25 mouse cellular contexts compared by ENCODE assay signal in the genomic region with DNA sequence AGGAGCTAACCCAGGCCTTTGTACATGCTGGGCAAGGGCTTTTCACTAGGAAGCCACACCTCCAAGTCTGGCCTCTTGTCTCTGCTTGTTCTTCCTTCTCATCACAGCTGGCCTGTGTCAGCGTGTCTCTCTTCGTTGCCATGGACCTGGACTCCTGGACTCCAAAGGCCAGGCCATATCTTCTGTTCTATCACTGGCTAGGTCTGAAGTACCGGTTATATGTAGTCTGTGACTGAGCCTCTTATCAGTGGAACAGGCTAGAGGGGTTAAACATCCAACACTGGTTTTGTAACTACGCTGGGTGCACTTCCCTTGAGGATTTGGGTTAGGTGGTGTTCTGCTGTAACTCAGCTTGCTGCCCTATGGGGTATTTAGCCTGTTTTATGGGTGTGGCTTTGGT. TPM values are rescaled to one million over a fixed set of nuclear protein-coding genes. Genes with fewer than 3 reads are reported as not detected.
DNase-seq lines count a peak whose midpoint lies in the region; ATAC-seq and TF ChIP-seq lines count a peak whose summit lies in the region.
"Had no signal": no experiment of that assay in that cellular context is flagged by ENCODE, and none has a peak within 500 bp of the region (broad histone marks: within the 10 kb centered on the region; RNA-seq: fewer than 3 reads in every experiment).

No protein-coding gene starts in this region.

- no peaks in the 10 kb centered on the region for H3K36me3 ChIP-seq in intestine, embryonic 14.5 days (ENCODE audit: control insufficient read depth, insufficient read depth, low read length)
- H3K36me3 ChIP-seq in small intestine, adult 2 months (ENCODE audit: control insufficient read depth, insufficient read depth, low read length) = peaks cover 31% of the 10 kb centered on the region
- H3K36me3 ChIP-seq in stomach, postnatal 0 days (ENCODE audit: control insufficient read depth, insufficient read depth, low read length) = no peaks in the 10 kb centered on the region
- H3K36me3 ChIP-seq in kidney, embryonic 16.5 days (ENCODE audit: insufficient read depth, low read length) = no peaks in the 10 kb centered on the region
- H3K36me3 ChIP-seq: embryonic facial prominence, embryonic 15.5 days; forebrain, embryonic 10.5 days; heart, embryonic 10.5 days; hindbrain, embryonic 13.5 days had no signal

- H3K4me2 ChIP-seq in intestine, embryonic 14.5 days (ENCODE audit: low read length) = no peak overlapping the region
- H3K4me2 ChIP-seq in stomach, postnatal 0 days (replicated peaks; ENCODE audit: low read depth) = no peak overlapping the region
- no peak overlapping the region for H3K4me2 ChIP-seq in kidney, embryonic 16.5 days (replicated peaks; ENCODE audit: low read depth, low read length)
- H3K4me2 ChIP-seq: embryonic facial prominence, embryonic 15.5 days; hindbrain, embryonic 13.5 days had no signal

- TF ChIP-seq CTCF in small intestine, adult 2 months (IDR thresholded peaks at IDR 0.05; ENCODE audit: extremely low read depth, insufficient read length, insufficient replicate concordance, low read depth, low read length) = no peak
- no peak for TF ChIP-seq CTCF in stomach, postnatal 0 days (IDR thresholded peaks at IDR 0.05; ENCODE audit: low read depth)

- DNase-seq in thymus, postnatal 4 days = peak; percentile 8
- DNase-seq in thymus, adult 18-20 months = no peak
- no peak for DNase-seq in intestine, embryonic 14.5 days (ENCODE audit: low spot score)
- DNase-seq in stomach, postnatal 0 days (ENCODE audit: low spot score) = peak; percentile 55
- DNase-seq in gastrocnemius, adult 18-20 months (ENCODE audit: low spot score) = no peak
- no peak for DNase-seq in frontal cortex, postnatal 10 days (ENCODE audit: low spot score in 2 of 2)
- DNase-seq: adrenal gland, postnatal 25 days; cerebellum, adult 11 months; cerebellum, adult 8-10 months; cerebellum, postnatal 14 days; embryo, embryonic 11 days; gastrocnemius, postnatal 25 days; heart, adult 11 months; heart, postnatal 10 days had no signal

- no peak overlapping the region for H3K27ac ChIP-seq in intestine, embryonic 14.5 days (ENCODE audit: low read depth)
- peak overlapping the region; percentile 88 for H3K27ac ChIP-seq in small intestine, adult 2 months (ENCODE audit: insufficient read depth, low read depth, low read length)
- H3K27ac ChIP-seq in stomach, postnatal 0 days (replicated peaks) = peak overlapping the region; percentile 45; the same call in 1 of the 2 replicates
- H3K27ac ChIP-seq in kidney, embryonic 16.5 days (ENCODE audit: low read length) = no peak overlapping the region
- H3K27ac ChIP-seq: embryonic facial prominence, embryonic 15.5 days; forebrain, embryonic 10.5 days; heart, embryonic 10.5 days; hindbrain, embryonic 13.5 days had no signal

- no peaks in the 10 kb centered on the region for H3K4me1 ChIP-seq in intestine, embryonic 14.5 days (replicated peaks; ENCODE audit: control insufficient read depth, insufficient read depth, low read length)
- H3K4me1 ChIP-seq in small intestine, adult 2 months (ENCODE audit: control insufficient read depth, insufficient read depth, insufficient read length, low read length) = peaks cover 18% of the 10 kb centered on the region
- no peaks in the 10 kb centered on the region for H3K4me1 ChIP-seq in stomach, postnatal 0 days (replicated peaks; ENCODE audit: control insufficient read depth, insufficient read depth)
- H3K4me1 ChIP-seq in kidney, embryonic 16.5 days (ENCODE audit: insufficient read depth, low read length) = peaks cover 5% of the 10 kb centered on the region; the same call in 1 of the 2 replicates
- H3K4me1 ChIP-seq: embryonic facial prominence, embryonic 15.5 days; hindbrain, embryonic 13.5 days had no signal

- WGBS in intestine, embryonic 14.5 days = 43% methylated on average over 4 of the region's 4 CpGs
- WGBS in small intestine, adult 2 months = 12% methylated on average over 4 of the region's 4 CpGs
- WGBS in stomach, postnatal 0 days = 38% methylated on average over 4 of the region's 4 CpGs
- 59% methylated on average over 4 of the region's 4 CpGs for WGBS in kidney, embryonic 16.5 days

- no peaks in the 10 kb centered on the region for H3K27me3 ChIP-seq in intestine, embryonic 14.5 days (replicated peaks; ENCODE audit: control insufficient read depth, insufficient read depth, low read length)
- H3K27me3 ChIP-seq in small intestine, adult 2 months (ENCODE audit: control insufficient read depth, insufficient read depth, low read length) = no peaks in the 10 kb centered on the region
- H3K27me3 ChIP-seq in stomach, postnatal 0 days (ENCODE audit: control insufficient read depth, insufficient read depth, low read length) = no peaks in the 10 kb centered on the region
- peaks cover 10% of the 10 kb centered on the region for H3K27me3 ChIP-seq in kidney, embryonic 16.5 days (ENCODE audit: insufficient read depth, low read length)
- H3K27me3 ChIP-seq: embryonic facial prominence, embryonic 15.5 days; Patski had no signal

- peak; percentile 76 for ATAC-seq in intestine, embryonic 14.5 days (replicated peaks; ENCODE audit: low FRiP score, low TSS enrichment, low read depth)
- peak; percentile 79 for ATAC-seq in stomach, postnatal 0 days (ENCODE audit: low FRiP score, low TSS enrichment)
- no peak for ATAC-seq in kidney, embryonic 16.5 days (ENCODE audit: low FRiP score, low TSS enrichment)
- ATAC-seq: activated CD4-positive, CD25-positive, alpha-beta regulatory T cell, adult 4 months; forebrain, embryonic 14.5 days; Patski had no signal

- no peak overlapping the region for H3K9ac ChIP-seq in intestine, embryonic 14.5 days (ENCODE audit: low read length)
- no peak overlapping the region for H3K9ac ChIP-seq in stomach, postnatal 0 days (ENCODE audit: low read length)
- H3K9ac ChIP-seq in kidney, embryonic 16.5 days (replicated peaks; ENCODE audit: low read length) = no peak overlapping the region
- H3K9ac ChIP-seq: embryonic facial prominence, embryonic 15.5 days; hindbrain, embryonic 13.5 days had no signal

- no peak for TF ChIP-seq EP300 in stomach, postnatal 0 days (optimal IDR thresholded peaks at IDR 0.05)

- no peaks in the 10 kb centered on the region for H3K9me3 ChIP-seq in intestine, embryonic 14.5 days (ENCODE audit: control insufficient read depth, low read length)
- H3K9me3 ChIP-seq in stomach, postnatal 0 days (ENCODE audit: control insufficient read depth, low read length) = no peaks in the 10 kb centered on the region
- no peaks in the 10 kb centered on the region for H3K9me3 ChIP-seq in kidney, embryonic 16.5 days (ENCODE audit: low read length)
- H3K9me3 ChIP-seq: embryonic facial prominence, embryonic 15.5 days; forebrain, embryonic 10.5 days; heart, embryonic 10.5 days; hindbrain, embryonic 13.5 days had no signal

- no peak for TF ChIP-seq POLR2A in small intestine, adult 2 months (IDR thresholded peaks at IDR 0.05; ENCODE audit: low read depth, low read length)

- no peak overlapping the region for H3K4me3 ChIP-seq in intestine, embryonic 14.5 days (ENCODE audit: low read depth, low read length)
- H3K4me3 ChIP-seq in small intestine, adult 2 months (ENCODE audit: low read depth, low read length) = no peak overlapping the region
- H3K4me3 ChIP-seq in stomach, postnatal 0 days (ENCODE audit: low read depth, low read length) = no peak overlapping the region
- H3K4me3 ChIP-seq in kidney, embryonic 16.5 days (ENCODE audit: low read length) = no peak overlapping the region
- H3K4me3 ChIP-seq: embryonic facial prominence, embryonic 15.5 days; erythroblast, embryonic 14.5 days; forebrain, embryonic 10.5 days; heart, embryonic 10.5 days; hindbrain, embryonic 13.5 days had no signal

RNA-seq across cellular contexts. Expression of gene Galnt6, which starts 7.2 kb away (rescaled TPM):
- 1.2 and 1.4 TPM in 2 replicates for polyA plus RNA-seq in intestine, embryonic 14.5 days (2014; fragmentation: Nextera tagmentation; extraction: Ambion mirVana)
- polyA plus RNA-seq in small intestine, adult 2 months (2012; rRNA removed) = 35.2 and 73.0 TPM in 2 replicates
- polyA plus RNA-seq in stomach, postnatal 0 days (2015; fragmentation: Nextera tagmentation; extraction: Ambion mirVana) = 9.5 and 11.0 TPM in 2 replicates
- under 1 TPM in 1 of 2 experiments, not detected in 1; 0.12 TPM for total RNA-seq in gastrocnemius, adult 18-20 months (2021)
- 0.87 and 1.1 TPM in 2 replicates for polyA plus RNA-seq in kidney, embryonic 16.5 days (2015; fragmentation: Nextera tagmentation; extraction: Ambion mirVana)
- polyA plus RNA-seq: forebrain, embryonic 10.5 days had no signal

RNA-seq across cellular contexts. Expression of gene Cela1, which starts 34.3 kb away (rescaled TPM):
- 11.9 and 49.9 TPM in 2 replicates for polyA plus RNA-seq in intestine, embryonic 14.5 days (2014; fragmentation: Nextera tagmentation; extraction: Ambion mirVana)
- 55.9 and 26,246 TPM in 2 replicates for polyA plus RNA-seq in small intestine, adult 2 months (2012; rRNA removed)
- 22.3 and 24.1 TPM in 2 replicates for polyA plus RNA-seq in stomach, postnatal 0 days (2015; fragmentation: Nextera tagmentation; extraction: Ambion mirVana)
- total RNA-seq in gastrocnemius, adult 18-20 months (2021) = 1 to 10 TPM; 1.2 TPM
- 27.1 and 41.9 TPM in 2 replicates for polyA plus RNA-seq in kidney, embryonic 16.5 days (2015; fragmentation: Nextera tagmentation; extraction: Ambion mirVana)
- total RNA-seq: gastrocnemius, postnatal 25 days had no signal

RNA-seq across cellular contexts. Expression of gene Slc4a8, which starts 39.5 kb away (rescaled TPM):
- polyA plus RNA-seq in intestine, embryonic 14.5 days (2014; fragmentation: Nextera tagmentation; extraction: Ambion mirVana) = 5.4 and 6.4 TPM in 2 replicates
- 0.51 and 0.98 TPM in 2 replicates for polyA plus RNA-seq in small intestine, adult 2 months (2012; rRNA removed)
- 2.2 TPM in 2 replicates for polyA plus RNA-seq in stomach, postnatal 0 days (2015; fragmentation: Nextera tagmentation; extraction: Ambion mirVana)
- total RNA-seq in gastrocnemius, adult 18-20 months (2021) = 1 to 10 TPM in 1 of 2 experiments, under 1 TPM in 1; 0.76 to 2.0 TPM
- 8.4 and 8.7 TPM in 2 replicates for polyA plus RNA-seq in kidney, embryonic 16.5 days (2015; fragmentation: Nextera tagmentation; extraction: Ambion mirVana)

RNA-seq across cellular contexts. Expression of gene Bin2, which starts 52.7 kb away (rescaled TPM):
- polyA plus RNA-seq in intestine, embryonic 14.5 days (2014; fragmentation: Nextera tagmentation; extraction: Ambion mirVana) = 5.7 and 6.4 TPM in 2 replicates
- polyA plus RNA-seq in small intestine, adult 2 months (2012; rRNA removed) = 6.6 and 13.0 TPM in 2 replicates
- polyA plus RNA-seq in stomach, postnatal 0 days (2015; fragmentation: Nextera tagmentation; extraction: Ambion mirVana) = 1.3 and 2.3 TPM in 2 replicates
- total RNA-seq in gastrocnemius, adult 18-20 months (2021) = under 1 TPM; 0.37 to 0.50 TPM
- 2.1 and 3.0 TPM in 2 replicates for polyA plus RNA-seq in kidney, embryonic 16.5 days (2015; fragmentation: Nextera tagmentation; extraction: Ambion mirVana)
- polyA plus RNA-seq: C2C12, Patski had no signal

Comparison
In these comparisons a context has a peak if more than half of its experiments do, and no peak if none do; other contexts are left out.
1. DNase-seq: peak in thymus, postnatal 4 days (single experiment) and stomach, postnatal 0 days (single experiment); none in thymus, adult 18-20 months (0 of 2), intestine, embryonic 14.5 days (single experiment), gastrocnemius, adult 18-20 months (single experiment) and frontal cortex, postnatal 10 days (0 of 2).
2. H3K27ac ChIP-seq: peak in small intestine, adult 2 months (single experiment) and stomach, postnatal 0 days (single experiment); none in intestine, embryonic 14.5 days (single experiment) and kidney, embryonic 16.5 days (single experiment).